Mouse (Mus musculus) forebrain, embryonic 15.5 days (tissue): Measurements from ENCODE around the gene Gm5935. TPM values are rescaled to one million over a fixed set of nuclear protein-coding genes. Genes with fewer than 3 reads are reported as not detected.
"Not testable (repeated sequence)": the region's sequence is repeated elsewhere in the genome, so short reads cannot be mapped to it uniquely, and the experiment has no call there.

Experiments
- ATAC-seq: fragments of 200-750 bp; cut with Nextera tagmentation; replicated peaks from 2 replicates; pipeline ENCODE4 v1.8.0; 2017; ENCODE audit warnings: mild to moderate bottlenecking, moderate TSS enrichment, moderate library complexity
- H3K27ac ChIP-seq: fragments of 300-500 bp; sonication (generic); replicated peaks from 2 replicates; pipeline ENCODE4 v1.5.1; 2015; ENCODE audit warnings: mild to moderate bottlenecking, inconsistent platforms
- H3K27me3 ChIP-seq: fragments of 300-500 bp; sonication (generic); 2 replicates; pipeline ENCODE4 v1.6.1; 2015; ENCODE audit warnings: inconsistent platforms
- H3K36me3 ChIP-seq: fragments of 300-500 bp; sonication (generic); 2 replicates; pipeline ENCODE4 v1.6.1; 2015; ENCODE audit warnings: mild to moderate bottlenecking, inconsistent platforms
- H3K4me1 ChIP-seq: fragments of 300-500 bp; sonication (generic); 2 replicates; pipeline ENCODE4 v1.6.1; 2015; ENCODE audit warnings: inconsistent platforms
- H3K4me2 ChIP-seq: fragments of 300-500 bp; sonication (generic); replicated peaks from 2 replicates; pipeline ENCODE4 v1.6.1; 2015; ENCODE audit warnings: mild to moderate bottlenecking, inconsistent platforms
- H3K4me3 ChIP-seq: fragments of 300-500 bp; sonication (generic); 2 replicates; pipeline ENCODE4 v1.5.1; 2015; ENCODE audit warnings: mild to moderate bottlenecking, inconsistent platforms
- H3K9ac ChIP-seq: fragments of 300-500 bp; sonication (generic); replicated peaks from 2 replicates; pipeline ENCODE4 v1.6.1; 2015; ENCODE audit warnings: mild to moderate bottlenecking, inconsistent platforms
- H3K9me3 ChIP-seq: fragments of 300-500 bp; sonication (generic); 2 replicates; pipeline ENCODE4 v1.6.1; 2016; ENCODE audit warnings: inconsistent platforms
- WGBS: fragments of 180-500 bp; shearing (Covaris S2); methylation state at CpG from one replicate; pipeline ENCODE4 v1.1.7; 2015; ENCODE audit warnings: mixed read lengths; 5-methylcytosine and 5-hydroxymethylcytosine counted together
- polyA plus RNA-seq: library from polyadenylated mRNA; unstranded; fragments of >200 nt; fragmentation: Nextera tagmentation; extraction: Ambion mirVana; gene quantifications from 2 replicates; pipeline ENCODE4 v1.2.1, GENCODE M21; 2015

The Gm5935 gene
- not detected in 2 replicates for polyA plus RNA-seq

DNA sequence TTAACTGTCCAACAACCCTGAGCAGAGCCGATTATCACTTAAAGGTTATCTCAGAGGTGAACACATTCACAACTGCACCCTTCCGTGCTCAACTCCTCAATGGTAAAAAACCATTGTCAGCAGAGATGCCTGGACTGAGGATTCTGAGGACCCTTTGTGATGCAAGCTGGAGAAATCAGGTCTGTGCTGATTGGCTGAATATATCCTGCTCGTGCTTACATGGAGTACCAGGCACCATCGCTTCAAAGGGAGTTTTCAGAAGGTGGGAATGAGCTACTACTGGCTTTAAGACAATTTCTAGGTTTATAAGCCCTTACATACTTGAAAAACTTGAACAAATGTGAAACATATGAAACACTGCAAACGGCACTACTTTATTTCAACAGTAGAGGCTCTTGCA is at the start of gene Gm5935:
TSS of gene Gm5935 (minus strand) at position 101 of the 400 bp plus-strand sequence.
- ATAC-seq: not testable (repeated sequence)

More for the DNA sequence above, at the start of gene Gm5935:
- 85% methylated on average over 5 of the region's 5 CpGs for WGBS
- not testable (repeated sequence) for H3K27me3 ChIP-seq, H3K4me1 ChIP-seq, H3K27ac ChIP-seq, H3K9me3 ChIP-seq, H3K36me3 ChIP-seq, H3K4me3 ChIP-seq, H3K4me2 ChIP-seq, H3K9ac ChIP-seq

Other genes starting within 250 kb of the Gm5935 start
- not detected in 2 replicates for gene Gm4297, start 200.3 kb downstream of the Gm5935 start, polyA plus RNA-seq